Mouse (Mus musculus): Measurements from ENCODE around the gene Gys1.

The Gys1 gene

DNA sequence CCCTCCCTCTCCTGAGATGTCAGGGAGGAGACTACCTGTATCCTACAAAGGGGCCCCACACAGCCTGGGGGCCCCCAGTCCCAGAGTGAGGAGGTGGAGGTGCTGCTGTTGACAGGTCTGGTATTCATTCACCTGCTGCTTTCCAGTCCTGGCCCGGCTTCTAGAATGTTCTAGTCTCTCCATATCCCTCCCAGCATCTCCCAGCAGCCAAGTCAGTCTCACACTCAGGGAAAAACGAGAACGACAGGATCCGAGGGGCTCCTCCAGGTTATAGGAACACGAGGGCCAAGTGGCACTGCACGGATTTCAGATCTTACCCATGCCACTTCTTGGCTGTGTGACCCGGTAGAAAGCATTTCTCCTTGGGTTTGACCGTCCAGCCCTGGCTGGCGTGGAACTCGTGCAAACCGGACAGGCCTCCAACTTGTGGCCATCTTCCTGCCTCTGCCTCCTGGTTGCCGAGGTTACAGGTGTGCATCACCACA lies 19.9 kb upstream of the Gys1 start:
- no peak for DNase-seq

GRCm38 (mm10) chr7:45415636-45416035 lies 19.0 kb upstream of the Gys1 start:
- no peak for DNase-seq

GRCm38 (mm10) chr7:45417962-45418492 lies 16.6 kb upstream of the Gys1 start:
- no peak for DNase-seq

DNA sequence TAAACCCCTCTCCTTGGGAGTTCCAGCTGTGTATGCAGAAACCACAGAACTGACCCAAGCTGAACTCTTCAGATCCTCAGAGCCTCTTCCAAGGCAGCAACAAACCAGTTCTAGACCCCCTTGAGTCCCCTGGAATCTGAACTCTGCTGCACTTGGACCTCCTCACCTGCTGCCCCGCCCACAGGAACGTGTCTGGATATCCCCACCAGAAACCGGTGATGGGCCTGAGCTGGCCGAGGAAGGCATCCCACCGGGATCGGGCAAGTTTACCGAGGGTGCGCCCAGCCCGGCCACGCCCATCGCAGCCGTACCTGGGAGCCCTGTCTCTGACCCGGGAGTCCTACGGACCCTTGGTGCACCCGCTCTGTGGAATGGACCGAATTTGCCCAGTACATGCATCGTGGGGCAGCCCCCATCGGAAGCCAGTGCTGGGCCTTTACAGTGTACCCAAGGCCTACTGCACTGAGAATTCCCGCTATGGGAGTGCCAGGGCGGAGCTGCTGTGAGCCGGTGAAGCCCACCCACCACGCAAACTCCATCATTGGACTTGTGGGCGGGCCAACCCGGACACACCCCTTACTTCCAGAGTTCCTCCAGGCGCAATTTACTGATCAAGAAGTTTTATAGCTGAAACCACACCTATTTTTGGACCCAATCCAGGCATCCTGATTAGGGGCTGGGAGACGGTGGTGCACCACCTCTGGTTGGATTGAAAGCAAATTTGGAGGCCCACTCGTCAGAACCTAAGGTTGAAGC lies 14.6 kb upstream of the Gys1 start:
- DNase-seq: no peak

GRCm38 (mm10) chr7:45420615-45420919 lies 14.1 kb upstream of the Gys1 start, which contains the start of gene Lhb:
Gene Lhb, plus strand, starts transcription at chr7:45420820.
- no peak for DNase-seq

GRCm38 (mm10) chr7:45421194-45421593 lies 13.4 kb upstream of the Gys1 start:
- no peak for DNase-seq

DNA sequence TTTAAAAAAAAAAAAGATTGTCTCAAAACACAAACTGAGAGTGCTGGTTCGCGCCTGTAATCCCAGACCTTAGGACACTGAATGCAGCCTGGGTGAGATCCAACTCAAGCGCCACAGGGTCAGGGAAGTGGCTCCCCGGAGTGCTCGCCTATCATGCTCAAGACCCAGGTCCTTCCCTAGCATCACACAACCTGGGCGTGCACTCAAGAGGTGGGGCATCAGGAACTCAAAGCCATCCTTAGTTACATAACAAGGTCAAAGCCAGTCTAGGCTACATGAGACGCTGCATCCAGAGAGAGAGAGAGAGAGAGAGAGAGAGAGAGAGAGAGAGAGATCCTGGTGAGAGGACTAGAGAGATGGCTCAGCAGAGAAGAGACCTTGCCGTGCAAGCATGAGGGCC lies 8.1 kb upstream of the Gys1 start:
- no peak for DNase-seq

GRCm38 (mm10) chr7:45433835-45434202 lies 825 bp upstream of the Gys1 start:
- DNase-seq: no peak

- DNase-seq: peak; percentile 32
These were observed 394 bp downstream of the Gys1 start for GRCm38 (mm10) chr7:45435038-45435437.

- no peak for DNase-seq
These were observed 1.8 kb downstream of the Gys1 start for GRCm38 (mm10) chr7:45436444-45436843.

DNA sequence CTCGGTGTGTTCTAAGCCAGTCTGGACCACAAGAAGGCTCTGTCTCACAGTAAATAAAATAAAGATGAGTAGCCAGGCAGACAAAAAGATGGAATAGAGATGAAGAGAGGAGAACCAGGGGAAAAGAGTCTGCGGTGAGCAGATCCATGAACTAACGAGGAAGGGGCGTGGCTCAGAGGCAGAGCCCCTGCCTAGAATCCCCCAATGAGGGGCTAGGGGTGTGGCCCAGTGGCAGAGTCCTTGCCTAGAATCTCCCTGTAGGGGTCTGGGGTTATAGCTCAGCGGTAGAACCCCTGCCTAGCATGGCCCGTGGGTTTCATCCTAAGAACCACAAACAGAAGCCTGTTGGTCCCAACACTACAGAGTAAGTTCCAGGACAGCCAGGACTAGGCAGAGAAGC lies 2.4 kb downstream of the Gys1 start:
- no peak for DNase-seq

- DNase-seq: no peak
These were observed 3.1 kb downstream of the Gys1 start, which contains the start of gene Ruvbl2 for GRCm38 (mm10) chr7:45437521-45438276. Gene Ruvbl2, minus strand, starts transcription at chr7:45438096.

DNA sequence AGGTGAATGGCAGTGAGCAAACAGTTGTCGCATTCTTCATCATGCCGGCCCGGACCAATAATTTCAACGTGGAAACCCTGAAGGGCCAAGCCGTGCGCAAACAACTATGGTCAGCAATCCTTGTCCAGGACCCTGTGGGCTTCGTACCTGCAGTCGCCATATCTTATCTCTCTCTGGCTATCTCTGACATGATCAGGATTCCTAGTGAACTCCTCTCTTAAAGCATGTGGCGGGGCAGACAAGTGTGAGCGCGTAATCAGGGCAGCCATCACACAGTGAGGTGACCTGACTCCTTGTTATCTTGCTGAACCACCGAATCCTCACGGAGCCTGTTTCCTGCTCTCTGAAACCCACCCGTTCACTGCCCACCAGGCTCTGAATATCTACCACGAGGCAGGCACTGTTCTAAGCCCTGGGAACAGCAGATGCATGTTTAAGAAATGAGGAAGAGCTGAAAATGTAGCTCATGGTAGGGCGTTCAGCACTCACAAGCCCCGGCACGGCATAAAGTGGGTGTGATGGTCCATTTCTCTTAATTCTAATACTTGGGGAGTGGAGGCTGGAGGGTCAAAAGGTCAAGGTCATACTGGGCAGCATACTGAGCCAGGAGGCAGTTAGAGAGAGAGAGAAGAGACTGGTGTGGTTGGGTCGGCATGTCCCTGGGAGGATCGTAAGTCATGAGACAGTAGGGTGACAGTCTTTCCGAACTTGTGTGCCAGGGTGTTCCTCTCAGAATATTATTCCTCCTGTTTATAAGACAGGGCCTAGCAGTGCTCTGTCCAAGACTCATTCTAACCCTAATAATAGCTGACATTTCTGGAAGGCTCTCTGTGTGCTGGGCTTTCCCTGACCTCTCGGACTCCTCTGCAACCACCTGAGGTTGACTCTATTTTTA lies 9.1 kb downstream of the Gys1 start:
- no peak for DNase-seq

DNA sequence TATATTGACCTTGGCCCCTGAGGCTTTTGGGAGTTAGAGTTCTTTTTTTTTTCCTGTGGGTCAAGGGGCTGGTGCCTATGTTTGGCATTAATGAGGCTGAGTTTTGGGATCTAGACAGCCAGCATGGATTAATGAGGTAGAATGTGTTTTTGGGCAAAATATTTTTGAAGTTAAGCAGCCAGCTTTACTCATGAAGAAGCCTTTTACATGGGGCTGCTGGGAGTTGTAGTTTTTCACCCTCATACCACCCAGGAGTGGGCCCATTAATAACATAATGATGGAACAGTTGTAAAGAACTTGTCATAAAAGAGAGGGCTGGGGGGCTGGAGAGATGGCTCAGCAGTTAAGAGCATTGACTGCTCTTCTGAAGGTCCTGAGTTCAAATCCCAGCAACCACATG lies 11.9 kb downstream of the Gys1 start:
- DNase-seq: no peak

DNA sequence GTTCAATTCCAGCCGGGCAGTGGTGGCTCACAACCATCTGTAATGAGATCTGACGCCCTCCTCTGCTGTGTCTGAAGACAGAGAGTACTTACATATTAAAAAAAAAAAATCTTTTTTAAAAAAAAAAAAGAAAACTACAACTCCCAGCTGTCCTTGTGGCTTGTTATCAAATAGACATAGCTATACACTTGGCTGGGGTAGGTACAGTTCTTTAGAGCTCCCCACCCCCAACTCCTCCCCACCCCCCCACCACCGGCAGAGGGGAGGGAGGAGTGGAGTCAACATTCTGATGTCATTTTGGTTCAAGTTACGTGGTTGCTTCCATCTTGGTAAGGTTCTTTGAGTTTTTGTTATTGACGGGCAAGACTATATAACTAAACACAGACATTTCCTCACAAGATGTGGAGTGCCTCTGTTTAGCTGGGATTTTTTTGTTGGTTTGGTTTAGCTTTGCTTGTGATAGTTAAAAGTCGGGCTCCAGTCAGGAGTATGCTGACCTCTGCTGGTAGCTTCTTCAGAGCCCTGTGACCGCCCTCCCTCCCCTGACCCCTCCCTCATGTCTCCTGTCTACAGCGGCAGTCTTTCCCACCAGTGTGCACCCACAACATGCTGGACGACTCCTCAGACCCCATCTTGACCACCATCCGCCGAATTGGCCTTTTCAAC lies 12.8 kb downstream of the Gys1 start:
- no peak for DNase-seq

DNA sequence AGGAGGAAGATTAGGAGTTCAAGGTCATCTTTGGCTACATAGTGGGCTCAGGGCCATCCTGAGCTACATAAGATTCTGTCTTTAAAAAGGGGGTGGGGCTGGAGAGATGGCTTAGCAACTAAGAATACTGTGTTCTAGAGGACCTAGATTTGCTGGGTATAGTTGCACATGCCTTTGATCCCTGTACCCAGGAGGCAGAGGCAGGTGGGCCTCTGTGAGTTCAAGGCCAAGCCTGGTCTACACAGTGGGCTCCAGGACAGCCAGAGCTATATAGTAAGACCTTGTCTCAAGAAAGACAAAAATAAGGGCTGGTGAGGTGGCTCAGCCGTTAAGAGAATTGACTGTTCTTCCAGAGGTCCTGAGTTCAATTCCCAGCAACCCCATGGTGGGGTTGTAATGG lies 15.3 kb downstream of the Gys1 start:
- no peak for DNase-seq

DNA sequence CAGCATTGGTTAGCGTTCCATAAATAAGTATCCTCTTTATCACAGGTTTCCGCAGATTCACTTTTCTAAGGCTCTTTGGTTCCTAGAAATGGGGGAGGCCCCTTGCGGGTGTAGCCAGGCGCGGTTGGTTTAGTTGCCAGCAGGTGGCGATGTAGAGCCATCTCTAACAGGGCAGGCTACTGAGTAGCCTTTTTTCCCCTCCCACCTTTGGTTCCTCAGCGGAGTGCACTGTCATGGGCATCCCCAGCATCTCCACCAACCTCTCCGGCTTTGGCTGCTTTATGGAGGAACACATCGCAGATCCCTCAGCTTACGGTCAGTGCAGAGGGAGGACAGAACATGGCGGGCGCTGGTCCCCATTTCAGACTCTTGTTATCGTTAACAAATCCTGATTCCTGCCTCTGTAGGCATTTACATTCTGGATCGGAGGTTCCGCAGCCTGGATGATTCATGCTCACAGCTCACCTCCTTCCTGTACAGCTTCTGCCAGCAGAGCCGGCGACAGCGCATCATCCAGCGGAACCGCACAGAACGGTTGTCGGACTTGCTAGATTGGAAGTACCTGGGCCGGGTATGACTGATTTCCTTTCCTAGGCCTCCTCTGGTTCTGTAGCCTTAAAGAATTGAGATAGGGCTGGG lies 16.8 kb downstream of the Gys1 start:
- DNase-seq: peak; percentile 89

DNA sequence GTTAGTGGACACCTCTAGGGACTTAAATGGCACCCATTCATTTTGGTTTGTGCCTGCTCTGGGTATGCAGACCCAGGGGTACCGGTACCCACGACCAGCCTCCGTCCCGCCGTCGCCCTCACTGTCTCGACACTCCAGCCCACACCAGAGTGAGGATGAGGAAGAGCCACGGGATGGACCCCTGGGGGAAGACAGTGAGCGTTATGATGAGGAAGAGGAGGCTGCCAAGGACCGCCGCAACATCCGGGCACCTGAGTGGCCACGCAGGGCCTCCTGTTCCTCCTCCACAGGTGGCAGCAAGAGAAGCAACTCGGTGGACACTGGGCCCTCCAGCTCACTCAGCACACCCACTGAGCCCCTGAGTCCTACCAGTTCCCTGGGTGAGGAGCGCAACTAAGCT lies 20.3 kb downstream of the Gys1 start:
- DNase-seq: no peak

- no peak for DNase-seq
These were observed 21.5 kb downstream of the Gys1 start for GRCm38 (mm10) chr7:45455932-45456696.

GRCm38 (mm10) chr7:45456721-45457203 lies 22.1 kb downstream of the Gys1 start:
- DNase-seq: no peak
